Comparison of ENCODE assay signal across 8 mouse cellular contexts in genomic region chr17:3114358-3114719, GRCm38 (mm10). TPM values are rescaled to one million over a fixed set of nuclear protein-coding genes. Genes with fewer than 3 reads are reported as not detected.
DNase-seq lines count a peak whose midpoint lies in the region; ATAC-seq and TF ChIP-seq lines count a peak whose summit lies in the region.

No protein-coding gene starts in this region.

- ATAC-seq in embryonic facial prominence, embryonic 12.5 days (ENCODE audit: insufficient number of reproducible peaks, insufficient read depth, low FRiP score, low TSS enrichment) = peak; percentile 77
- ATAC-seq in intestine, postnatal 0 days = peak; percentile 74

- H3K4me3 ChIP-seq in embryonic facial prominence, embryonic 12.5 days = peak overlapping the region; percentile 99
- peak overlapping the region; percentile 90 for H3K4me3 ChIP-seq in intestine, postnatal 0 days (ENCODE audit: low read depth, low read length)

- peaks cover 17% of the 10 kb centered on the region; the same call in 1 of the 2 replicates for H3K4me1 ChIP-seq in embryonic facial prominence, embryonic 12.5 days
- 0 out of 2 replicates have a peak, but pooled peaks cover 3% of the 10 kb centered on the region for H3K4me1 ChIP-seq in intestine, postnatal 0 days (replicated peaks; ENCODE audit: control insufficient read depth, insufficient read depth, low read length)

- peak; percentile 56 for DNase-seq in gastrocnemius, postnatal 14 days
- DNase-seq in gastrocnemius, adult 18-20 months (ENCODE audit: low spot score) = no peak
- peak; percentile 92 for DNase-seq in CD4-positive helper T cell, adult 2 months (ENCODE audit: low read depth, low spot score)
- DNase-seq in natural killer cell, adult 2 months (ENCODE audit: low spot score in 2 of 2) = peak; percentile 84 to 87
- no peak for DNase-seq in left cerebral cortex, postnatal 25 days (ENCODE audit: low spot score in 2 of 2)
- DNase-seq in ovary, postnatal 14 days (ENCODE audit: low spot score) = no peak

- H3K27me3 ChIP-seq in embryonic facial prominence, embryonic 12.5 days = no peaks in the 10 kb centered on the region
- H3K27me3 ChIP-seq in intestine, postnatal 0 days (replicated peaks; ENCODE audit: control insufficient read depth, insufficient read depth, low read length) = no peaks in the 10 kb centered on the region

- H3K9me3 ChIP-seq in embryonic facial prominence, embryonic 12.5 days = no peaks in the 10 kb centered on the region
- no peaks in the 10 kb centered on the region for H3K9me3 ChIP-seq in intestine, postnatal 0 days (ENCODE audit: control insufficient read depth)

- no peaks in the 10 kb centered on the region for H3K36me3 ChIP-seq in embryonic facial prominence, embryonic 12.5 days
- H3K36me3 ChIP-seq in intestine, postnatal 0 days (ENCODE audit: control insufficient read depth, insufficient read depth) = no peaks in the 10 kb centered on the region

- peak overlapping the region; percentile 99 for H3K27ac ChIP-seq in embryonic facial prominence, embryonic 12.5 days
- peak overlapping the region; percentile 96 for H3K27ac ChIP-seq in intestine, postnatal 0 days (ENCODE audit: low read depth, low read length)

- H3K4me2 ChIP-seq in embryonic facial prominence, embryonic 12.5 days (replicated peaks) = peak overlapping the region; percentile 57
- H3K4me2 ChIP-seq in intestine, postnatal 0 days (replicated peaks; ENCODE audit: low read depth) = peak overlapping the region; percentile 84

- H3K9ac ChIP-seq in embryonic facial prominence, embryonic 12.5 days = peak overlapping the region; percentile 97
- H3K9ac ChIP-seq in intestine, postnatal 0 days (ENCODE audit: low read depth, low read length) = peak overlapping the region; percentile 97

- no peak for TF ChIP-seq CTCF in intestine, postnatal 0 days (IDR thresholded peaks at IDR 0.05; ENCODE audit: low read depth)

- intact Hi-C loops in gastrocnemius, postnatal 14 days (cut with DNase I; ENCODE audit: low total_unique reads) = no loop called here
- intact Hi-C loops in left cerebral cortex, postnatal 25 days (cut with DNase I) = loop anchor here (1.0 to 2.0 kb wide), 2 partner anchors 30 to 110 kb away; no protein-coding TSS in a partner anchor

- WGBS in embryonic facial prominence, embryonic 12.5 days = under 1% methylated on average over 31 of the region's 31 CpGs
- WGBS in intestine, postnatal 0 days = under 1% methylated on average over 31 of the region's 31 CpGs

RNA-seq across cellular contexts. Expression of gene Scaf8, which starts 0.4 kb away (rescaled TPM):
- 10 to 100 TPM; 22.5 to 25.8 TPM for total RNA-seq in gastrocnemius, postnatal 14 days (2021)
- total RNA-seq in gastrocnemius, adult 18-20 months (2021) = 10 to 100 TPM; 22.4 to 22.9 TPM
- 27.7 and 28.3 TPM in 2 replicates for polyA plus RNA-seq in embryonic facial prominence, embryonic 12.5 days (2016; fragmentation: Nextera tagmentation; extraction: Ambion mirVana)
- 8.3 and 9.4 TPM in 2 replicates for polyA plus RNA-seq in intestine, postnatal 0 days (2015; fragmentation: Nextera tagmentation; extraction: Ambion mirVana)
- total RNA-seq in left cerebral cortex, postnatal 25 days (2021) = 10 to 100 TPM; 50.6 to 56.9 TPM

Comparison
In these comparisons a context has a peak if more than half of its experiments do, and no peak if none do; other contexts are left out.
1. DNase-seq: peak in gastrocnemius, postnatal 14 days (single experiment), CD4-positive helper T cell, adult 2 months (single experiment) and natural killer cell, adult 2 months (2 of 2); none in gastrocnemius, adult 18-20 months (single experiment), left cerebral cortex, postnatal 25 days (0 of 2) and ovary, postnatal 14 days (single experiment).